Mouse (Mus musculus) CD4-positive, CD25-positive, alpha-beta regulatory T cell, adult 2 months (primary cell): ENCODE results near the gene Thap12.

ENCODE experiments used
- DNase-seq: peaks from one replicate; pipeline ENCODE4 v3.0.0-alpha.2; 2012; ENCODE audit warnings: low read depth, low spot score

Gene Thap12

DNA sequence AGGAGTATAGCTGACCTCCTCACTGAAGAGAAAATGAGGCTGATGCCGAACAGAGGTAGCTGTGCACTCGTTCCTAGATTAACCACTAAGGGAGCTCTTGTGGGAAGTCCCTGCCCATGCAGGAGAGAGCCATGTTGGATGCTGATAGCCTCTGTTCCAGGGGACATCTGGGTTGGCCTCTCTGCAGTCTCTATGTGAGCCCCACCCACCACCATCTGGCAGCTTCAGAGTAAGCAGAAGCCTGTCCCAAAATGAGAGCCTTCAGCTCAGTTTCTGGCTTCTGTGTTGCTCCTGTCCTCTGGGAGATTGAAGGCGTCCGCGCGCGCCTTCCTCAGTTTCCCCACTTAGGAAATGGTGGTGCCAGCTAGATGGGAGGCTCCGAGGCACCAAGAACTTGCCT, 53.7 kb downstream of the Thap12 start:
- DNase-seq = no peak

GRCm38 (mm10) chr7:98760126-98760525, 57.2 kb downstream of the Thap12 start:
- DNase-seq = no peak

- no peak for DNase-seq
These were observed 61.0 kb downstream of the Thap12 start for GRCm38 (mm10) chr7:98763911-98764310.

DNA sequence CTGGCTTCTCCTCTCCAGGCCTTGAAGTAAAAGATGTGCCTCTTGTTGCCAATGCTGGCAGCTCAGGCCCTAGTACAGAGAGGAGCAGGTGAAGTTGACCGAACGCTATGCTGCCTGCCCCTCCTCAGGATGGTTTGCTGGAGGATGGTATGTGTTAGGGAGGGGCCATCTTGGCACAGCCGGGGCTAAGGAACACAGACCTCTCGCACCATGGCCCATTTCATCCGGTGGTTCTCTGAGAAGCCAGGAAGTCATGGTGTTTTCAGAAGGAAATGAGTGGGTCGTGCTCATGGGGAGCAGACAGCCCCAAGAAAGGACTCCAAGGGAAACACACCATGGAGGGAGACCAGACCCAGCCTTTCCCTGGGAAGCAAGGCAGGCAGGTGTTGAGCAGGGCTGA, 64.4 kb downstream of the Thap12 start:
- no peak for DNase-seq
